Mouse (Mus musculus): ENCODE measurements at regions not wholly inside any gene's neighbourhood (a gene's known extent, or its start where the extent isn't known, plus 50 kb on each side); places are given as distances from the start of the nearest gene placed in this dataset.
A peak's percentile ranks its signal among the peaks of the same experiment; 100 is the strongest.

- H3K9me3 ChIP-seq (ENCODE audit: low read length): no peaks in the 10 kb centered on the region
- no peak overlapping the region for H3K27ac ChIP-seq (ENCODE audit: low read depth, low read length)
- no peak for DNase-seq
- H3K9ac ChIP-seq: no peak overlapping the region
- H3K4me2 ChIP-seq (ENCODE audit: low read depth): no peak overlapping the region
- no peak for TF ChIP-seq CTCF (IDR thresholded peaks at IDR 0.05; ENCODE audit: low read depth)
- 94% methylated on average over 8 of the region's 8 CpGs for WGBS
- no peaks in the 10 kb centered on the region for H3K4me1 ChIP-seq (ENCODE audit: insufficient read depth)
- ATAC-seq: no peak
- H3K4me3 ChIP-seq (ENCODE audit: low read depth, low read length): no peak overlapping the region
- H3K36me3 ChIP-seq (ENCODE audit: insufficient read depth): no peaks in the 10 kb centered on the region
- no peaks in the 10 kb centered on the region for H3K27me3 ChIP-seq (ENCODE audit: insufficient read depth, low read length)
Observed at GRCm38 (mm10) chr13:91352311-91352710, 107.8 kb upstream of the Ssbp2 start.

GRCm38 (mm10) chr13:91356516-91356915 is 103.6 kb upstream of the Ssbp2 start:
- Histone ChIP-seq H3K4me2 (ENCODE audit: low read depth) (no peak overlapping the region), H3K27me3 (ENCODE audit: insufficient read depth, low read length) (peaks cover 3% of the 10 kb centered on the region; the same call in 1 of the 2 replicates), H3K9ac (no peak overlapping the region), H3K36me3 (ENCODE audit: insufficient read depth) (no peaks in the 10 kb centered on the region), H3K9me3 (ENCODE audit: low read length) (no peaks in the 10 kb centered on the region), H3K4me3 (ENCODE audit: low read depth, low read length) (no peak overlapping the region), H3K4me1 (ENCODE audit: insufficient read depth) (no peaks in the 10 kb centered on the region), H3K27ac (ENCODE audit: low read depth, low read length) (no peak overlapping the region)
- no peak for TF ChIP-seq CTCF (IDR thresholded peaks at IDR 0.05; ENCODE audit: low read depth)
- no peak for DNase-seq
- ATAC-seq: no peak
- 85% methylated on average over 9 of the region's 9 CpGs for WGBS

- no peak overlapping the region for H3K4me2 ChIP-seq (ENCODE audit: low read depth)
- no peak overlapping the region for H3K27ac ChIP-seq (ENCODE audit: low read depth, low read length)
- WGBS: 77% methylated on average over 6 of the region's 6 CpGs
- H3K36me3 ChIP-seq (ENCODE audit: insufficient read depth): no peaks in the 10 kb centered on the region
- H3K4me1 ChIP-seq (ENCODE audit: insufficient read depth): no peaks in the 10 kb centered on the region
- ATAC-seq: no peak
- no peaks in the 10 kb centered on the region for H3K9me3 ChIP-seq (ENCODE audit: low read length)
- H3K9ac ChIP-seq: no peak overlapping the region
- H3K4me3 ChIP-seq (ENCODE audit: low read depth, low read length): no peak overlapping the region
- no peak for DNase-seq
- TF ChIP-seq CTCF (IDR thresholded peaks at IDR 0.05; ENCODE audit: low read depth): no peak
- H3K27me3 ChIP-seq (ENCODE audit: insufficient read depth, low read length): peaks cover 3% of the 10 kb centered on the region; the same call in 1 of the 2 replicates
Observed at GRCm38 (mm10) chr13:91360121-91360520, 100.0 kb upstream of the Ssbp2 start.

GRCm38 (mm10) chr13:91365270-91365952 is 94.7 kb upstream of the Ssbp2 start:
- peak; percentile 33 for TF ChIP-seq CTCF (IDR thresholded peaks at IDR 0.05; ENCODE audit: low read depth)

GRCm38 (mm10) chr13:91366540-91366939 is 93.5 kb upstream of the Ssbp2 start:
- peaks cover 10% of the 10 kb centered on the region for H3K4me1 ChIP-seq (ENCODE audit: insufficient read depth)
- no peaks in the 10 kb centered on the region for H3K9me3 ChIP-seq (ENCODE audit: low read length)
- TF ChIP-seq CTCF (IDR thresholded peaks at IDR 0.05; ENCODE audit: low read depth): no peak
- H3K27me3 ChIP-seq (ENCODE audit: insufficient read depth, low read length): no peaks in the 10 kb centered on the region
- no peaks in the 10 kb centered on the region for H3K36me3 ChIP-seq (ENCODE audit: insufficient read depth)
- no peak for ATAC-seq
- H3K9ac ChIP-seq: no peak overlapping the region
- H3K4me2 ChIP-seq (ENCODE audit: low read depth): no peak overlapping the region
- H3K4me3 ChIP-seq (ENCODE audit: low read depth, low read length): no peak overlapping the region
- WGBS: 71% methylated on average over 4 of the region's 4 CpGs
- no peak for DNase-seq
- no peak overlapping the region for H3K27ac ChIP-seq (ENCODE audit: low read depth, low read length)

More at GRCm38 (mm10) chr13:91365270-91365952, 94.7 kb upstream of the Ssbp2 start:
- Histone ChIP-seq H3K27ac (ENCODE audit: low read depth, low read length) (no peak overlapping the region), H3K36me3 (ENCODE audit: insufficient read depth) (no peaks in the 10 kb centered on the region), H3K4me2 (ENCODE audit: low read depth) (no peak overlapping the region), H3K9me3 (ENCODE audit: low read length) (no peaks in the 10 kb centered on the region), H3K9ac (no peak overlapping the region), H3K4me3 (ENCODE audit: low read depth, low read length) (no peak overlapping the region), H3K4me1 (ENCODE audit: insufficient read depth) (peaks cover 5% of the 10 kb centered on the region), H3K27me3 (ENCODE audit: insufficient read depth, low read length) (no peaks in the 10 kb centered on the region)
- DNase-seq (peak; percentile 77), ATAC-seq (peak; percentile 85)
- WGBS: 17% methylated on average over 2 of the region's 2 CpGs

GRCm38 (mm10) chr13:91367896-91368556 is 92.1 kb upstream of the Ssbp2 start:
- TF ChIP-seq CTCF (IDR thresholded peaks at IDR 0.05; ENCODE audit: low read depth): peak; percentile 44
- H3K27ac ChIP-seq (ENCODE audit: low read depth, low read length): no peak overlapping the region
- WGBS: 17% methylated on average over 7 of the region's 7 CpGs
- no peak overlapping the region for H3K4me2 ChIP-seq (ENCODE audit: low read depth)
- DNase-seq: peak; percentile 46
- no peaks in the 10 kb centered on the region for H3K9me3 ChIP-seq (ENCODE audit: low read length)
- no peak for ATAC-seq
- no peaks in the 10 kb centered on the region for H3K36me3 ChIP-seq (ENCODE audit: insufficient read depth)
- peaks cover 20% of the 10 kb centered on the region for H3K4me1 ChIP-seq (ENCODE audit: insufficient read depth)
- no peak overlapping the region for H3K4me3 ChIP-seq (ENCODE audit: low read depth, low read length)
- H3K27me3 ChIP-seq (ENCODE audit: insufficient read depth, low read length): no peaks in the 10 kb centered on the region
- H3K9ac ChIP-seq: no peak overlapping the region

- 77% methylated on average over 7 of the region's 7 CpGs for WGBS
- no peaks in the 10 kb centered on the region for H3K36me3 ChIP-seq (ENCODE audit: insufficient read depth)
- no peak overlapping the region for H3K9ac ChIP-seq
- no peak overlapping the region for H3K4me2 ChIP-seq (ENCODE audit: low read depth)
- H3K4me3 ChIP-seq (ENCODE audit: low read depth, low read length): no peak overlapping the region
- H3K4me1 ChIP-seq (ENCODE audit: insufficient read depth): peaks cover 20% of the 10 kb centered on the region
- H3K9me3 ChIP-seq (ENCODE audit: low read length): no peaks in the 10 kb centered on the region
- no peak for TF ChIP-seq CTCF (IDR thresholded peaks at IDR 0.05; ENCODE audit: low read depth)
- ATAC-seq: no peak
- no peak overlapping the region for H3K27ac ChIP-seq (ENCODE audit: low read depth, low read length)
- DNase-seq: no peak
- no peaks in the 10 kb centered on the region for H3K27me3 ChIP-seq (ENCODE audit: insufficient read depth, low read length)
Observed at GRCm38 (mm10) chr13:91368664-91369063, 91.4 kb upstream of the Ssbp2 start.
